Mouse (Mus musculus): Measurements from ENCODE around the gene Gm29797.

- TF ChIP-seq TAL1 (IDR thresholded peaks at IDR 0.05; ENCODE audit: low read length) (no peak), GATA1 (IDR thresholded peaks at IDR 0.05; ENCODE audit: low read length) (no peak)
These were observed 37.9 kb upstream of the Gm29797 start for GRCm38 (mm10) chr2:181618761-181619495.
